Mouse (Mus musculus) lung, postnatal 10 days (tissue): Measurements from ENCODE around the gene Scrt2.

ENCODE experiments used
- DNase-seq: peaks from one replicate; pipeline ENCODE4 v3.0.0; 2021

The Scrt2 gene

GRCm38 (mm10) chr2:152082456-152083285 is 1.3 kb downstream of the Scrt2 start:
- DNase-seq: no peak

GRCm38 (mm10) chr2:152083411-152083810 is 2.1 kb downstream of the Scrt2 start:
- no peak for DNase-seq

GRCm38 (mm10) chr2:152084298-152084697 is 3.0 kb downstream of the Scrt2 start:
- DNase-seq: no peak

- no peak for DNase-seq
These were observed 4.1 kb downstream of the Scrt2 start for GRCm38 (mm10) chr2:152085414-152085813.

GRCm38 (mm10) chr2:152086451-152086850 is 5.1 kb downstream of the Scrt2 start:
- no peak for DNase-seq

GRCm38 (mm10) chr2:152087111-152087510 is 5.8 kb downstream of the Scrt2 start:
- no peak for DNase-seq

- peak; percentile 53 for DNase-seq
These were observed 7.7 kb downstream of the Scrt2 start for GRCm38 (mm10) chr2:152089078-152089477.

GRCm38 (mm10) chr2:152089581-152089980 is 8.3 kb downstream of the Scrt2 start:
- DNase-seq: no peak

DNA sequence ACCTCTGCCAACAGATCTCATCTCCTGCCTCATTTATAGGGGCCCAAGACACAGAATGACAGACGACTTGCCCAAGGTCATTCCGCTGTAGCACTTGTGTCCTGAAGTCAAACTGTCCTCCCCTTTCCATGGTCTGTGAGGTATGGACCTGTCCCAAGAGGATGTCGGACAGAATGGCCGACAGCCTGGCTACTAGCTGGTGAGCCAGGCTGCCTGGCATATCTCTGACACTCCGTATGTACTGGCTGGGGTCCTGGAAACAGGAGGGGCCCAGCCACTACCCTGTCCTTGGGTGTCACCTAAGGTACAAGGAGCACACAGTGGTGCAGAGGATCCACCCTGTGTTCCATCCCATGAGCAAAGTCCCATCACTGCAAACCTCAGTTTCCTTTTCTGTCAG is 9.2 kb downstream of the Scrt2 start:
- no peak for DNase-seq

GRCm38 (mm10) chr2:152091342-152092056 is 10.2 kb downstream of the Scrt2 start:
- no peak for DNase-seq

DNA sequence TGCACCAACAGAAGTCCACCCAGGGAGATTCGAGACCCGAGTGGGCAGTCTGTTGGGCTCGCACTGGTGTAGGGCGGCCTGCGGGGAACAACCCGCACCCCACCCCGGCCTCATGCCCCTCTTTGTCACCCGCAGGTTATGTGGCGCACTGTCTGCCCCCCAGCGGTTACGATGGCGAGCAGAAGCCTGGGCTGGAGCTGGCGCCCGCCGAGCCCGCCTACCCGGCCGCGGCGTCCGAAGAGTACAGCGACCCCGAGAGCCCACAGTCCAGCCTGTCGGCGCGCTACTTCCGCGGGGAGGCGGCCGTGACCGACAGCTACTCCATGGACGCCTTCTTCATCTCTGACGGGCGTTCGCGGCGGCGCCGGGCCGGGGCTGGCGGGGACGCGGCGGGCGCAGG is 11.6 kb downstream of the Scrt2 start:
- DNase-seq: no peak

DNA sequence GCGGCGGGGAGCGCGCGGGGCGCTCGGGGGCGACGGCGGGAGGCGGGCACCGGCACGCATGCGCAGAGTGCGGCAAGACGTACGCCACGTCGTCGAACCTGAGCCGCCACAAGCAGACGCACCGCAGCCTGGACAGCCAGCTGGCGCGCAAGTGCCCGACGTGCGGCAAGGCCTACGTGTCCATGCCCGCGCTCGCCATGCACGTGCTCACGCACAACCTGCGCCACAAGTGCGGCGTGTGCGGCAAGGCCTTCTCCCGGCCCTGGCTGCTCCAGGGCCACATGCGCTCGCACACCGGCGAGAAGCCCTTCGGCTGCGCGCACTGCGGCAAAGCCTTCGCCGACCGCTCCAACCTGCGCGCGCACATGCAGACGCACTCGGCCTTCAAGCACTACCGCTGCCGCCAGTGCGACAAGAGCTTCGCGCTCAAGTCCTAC is 12.0 kb downstream of the Scrt2 start:
- DNase-seq: no peak

- no peak for DNase-seq
These were observed 13.7 kb downstream of the Scrt2 start for GRCm38 (mm10) chr2:152094856-152095545.

DNA sequence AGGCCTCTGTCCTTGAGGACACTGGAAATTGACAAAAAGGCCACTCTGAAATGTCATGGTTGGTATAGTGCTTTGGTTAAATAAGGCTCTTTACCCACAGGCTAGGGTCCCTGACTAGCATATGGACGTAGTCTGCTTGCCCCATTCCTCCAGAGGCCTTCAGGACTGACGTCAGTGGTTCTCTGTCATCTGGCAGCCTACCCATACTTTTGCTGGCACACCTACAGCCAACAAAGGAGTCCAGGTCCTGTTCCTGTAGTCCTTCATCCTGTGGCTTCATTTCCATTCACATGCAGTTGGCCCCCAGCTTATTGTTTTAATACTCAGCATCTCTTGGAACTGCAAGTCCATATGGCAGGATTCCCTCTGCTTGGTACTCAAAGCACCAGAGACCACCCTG is 15.6 kb downstream of the Scrt2 start:
- DNase-seq: no peak

GRCm38 (mm10) chr2:152097916-152098315 is 16.6 kb downstream of the Scrt2 start:
- DNase-seq: no peak

DNA sequence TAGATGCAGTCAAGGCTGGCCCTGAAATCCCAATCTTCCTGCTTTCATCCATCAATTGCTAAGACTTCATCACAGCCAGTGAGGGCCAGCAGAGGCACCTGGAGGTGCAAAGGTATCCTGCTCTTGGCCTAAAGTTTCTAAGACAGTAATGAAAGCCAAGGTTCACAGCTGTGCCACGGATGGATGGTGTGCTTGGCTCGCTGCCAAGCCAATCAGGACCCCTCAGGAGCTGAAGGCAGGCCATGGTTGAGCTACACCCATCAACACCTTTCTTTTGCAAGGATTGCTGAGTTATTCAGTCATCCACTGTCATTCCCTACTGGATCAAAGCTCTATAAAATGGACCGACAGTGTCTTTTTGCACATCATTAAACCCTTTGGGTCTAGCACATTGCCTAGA is 18.2 kb downstream of the Scrt2 start:
- no peak for DNase-seq

GRCm38 (mm10) chr2:152101761-152102160 is 20.4 kb downstream of the Scrt2 start:
- no peak for DNase-seq

GRCm38 (mm10) chr2:152102369-152102768 is 21.0 kb downstream of the Scrt2 start:
- no peak for DNase-seq

GRCm38 (mm10) chr2:152104711-152105317 is 23.5 kb downstream of the Scrt2 start:
- no peak for DNase-seq

GRCm38 (mm10) chr2:152105318-152106224 is 24.2 kb downstream of the Scrt2 start, which contains the start of gene Srxn1:
Gene Srxn1 (plus strand): TSS chr2:152105516.
- DNase-seq: peak; percentile 88

DNA sequence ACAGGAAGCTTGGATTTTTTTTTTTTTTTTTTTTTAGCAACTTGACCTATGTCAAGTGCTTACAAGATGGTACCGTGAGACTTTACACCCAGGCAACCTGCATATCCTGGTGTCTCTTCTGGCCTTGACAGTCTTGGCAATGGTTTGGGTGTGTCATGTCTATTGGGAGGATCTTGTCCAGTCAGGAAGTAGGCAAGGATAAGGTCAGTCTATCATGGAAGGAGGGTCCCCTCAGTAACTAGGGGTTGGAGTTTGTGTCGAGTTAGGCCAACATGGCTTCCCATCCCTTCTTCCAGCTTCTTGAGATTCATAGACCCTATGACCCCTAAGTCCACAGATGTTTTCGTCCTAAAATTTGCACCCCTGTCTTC is 24.9 kb downstream of the Scrt2 start:
- no peak for DNase-seq

- no peak for DNase-seq
These were observed 25.3 kb downstream of the Scrt2 start for GRCm38 (mm10) chr2:152106597-152106996.
